Mouse (Mus musculus) forebrain, postnatal 0 days (tissue): ENCODE data around the gene Ppp1cc. TPM values are rescaled to one million over a fixed set of nuclear protein-coding genes. Genes with fewer than 3 reads are reported as not detected.
"Not testable (repeated sequence)": the region's sequence is repeated elsewhere in the genome, so short reads cannot be mapped to it uniquely, and the experiment has no call there.

Experiments used
- ATAC-seq: fragments of 200-750 bp; cut with Nextera tagmentation; 2 replicates; pipeline ENCODE4 v1.8.0; 2017; ENCODE audit warnings: mild to moderate bottlenecking, moderate library complexity
- DNase-seq: peaks from one replicate; pipeline ENCODE4 v3.0.0-alpha.2; 2015
- H3K27ac ChIP-seq: fragments of 300-500 bp; sonication (generic); 2 replicates; pipeline ENCODE4 v1.5.1; 2014; ENCODE audit warnings: low read depth, mild to moderate bottlenecking, antibody characterized with exemption, low read length, moderate library complexity, mixed read lengths
- H3K27me3 ChIP-seq: fragments of 300-500 bp; sonication (generic); 2 replicates; pipeline ENCODE4 v1.6.1; 2014; ENCODE audit warnings: mild to moderate bottlenecking, low read length, mixed read lengths; ENCODE audit not compliant: insufficient read depth
- H3K36me3 ChIP-seq: fragments of 300-500 bp; sonication (generic); 2 replicates; pipeline ENCODE4 v1.6.1; 2014; ENCODE audit warnings: mild to moderate bottlenecking, moderate library complexity; ENCODE audit not compliant: insufficient read depth
- H3K4me1 ChIP-seq: fragments of 300-500 bp; sonication (generic); 2 replicates; pipeline ENCODE4 v1.6.1; 2014; ENCODE audit warnings: antibody characterized with exemption; ENCODE audit not compliant: insufficient read depth
- H3K4me2 ChIP-seq: fragments of 300-500 bp; sonication (generic); 2 replicates; pipeline ENCODE4 v1.6.1; 2014; ENCODE audit warnings: low read depth, mild to moderate bottlenecking, moderate library complexity
- H3K4me3 ChIP-seq: fragments of 300-500 bp; sonication (generic); 2 replicates; pipeline ENCODE4 v1.5.1; 2014; ENCODE audit warnings: low read depth, low read length, mixed read lengths
- H3K9ac ChIP-seq: fragments of 300-500 bp; sonication (generic); 2 replicates; pipeline ENCODE4 v1.6.1; 2014; ENCODE audit warnings: mild to moderate bottlenecking
- H3K9me3 ChIP-seq: fragments of 300-500 bp; sonication (generic); 2 replicates; pipeline ENCODE4 v1.6.1; 2016; ENCODE audit warnings: low read length
- CTCF ChIP-seq: sonication (generic); IDR thresholded peaks from 2 replicates; pipeline ENCODE4 v1.5.1; 2016; ENCODE audit warnings: antibody characterized with exemption, control low read depth, low read depth
- WGBS: fragments of 180-500 bp; shearing (Covaris S2); extraction: QIAGEN DNeasy Blood & Tissue Kit; methylation state at CpG from one replicate; pipeline ENCODE4 v1.1.7; 2014; 5-methylcytosine and 5-hydroxymethylcytosine counted together
- polyA plus RNA-seq: library from polyadenylated mRNA; unstranded; fragments of >200 nt; fragmentation: Nextera tagmentation; extraction: Ambion mirVana; gene quantifications from 2 replicates; pipeline ENCODE4 v1.2.1, GENCODE M21; 2015
- total RNA-seq: library from RNA; depleted of rRNA; stranded (reverse); fragments of >200 nt; gene quantifications from 2 replicates; pipeline ENCODE4 v1.2.3, GENCODE M21; 2014

Ppp1cc gene
- total and polyA plus RNA-seq, 2 experiments from 2014 or later: 193 to 278 TPM

- WGBS: 85% methylated on average over 14 of the region's 14 CpGs
- Histone ChIP-seq H3K36me3 (no peaks in the 10 kb centered on the region), H3K4me3 (no peak overlapping the region), H3K9ac (no peak overlapping the region), H3K4me1 (no peaks in the 10 kb centered on the region), H3K27ac (no peak overlapping the region), H3K27me3 (no peaks in the 10 kb centered on the region), H3K4me2 (no peak overlapping the region), H3K9me3 (no peaks in the 10 kb centered on the region)
- no peak for TF ChIP-seq CTCF
- no peak for DNase-seq
- no peak for ATAC-seq
Observed at GRCm38 (mm10) chr5:122136508-122137408, 21.3 kb upstream of the Ppp1cc start.

DNA sequence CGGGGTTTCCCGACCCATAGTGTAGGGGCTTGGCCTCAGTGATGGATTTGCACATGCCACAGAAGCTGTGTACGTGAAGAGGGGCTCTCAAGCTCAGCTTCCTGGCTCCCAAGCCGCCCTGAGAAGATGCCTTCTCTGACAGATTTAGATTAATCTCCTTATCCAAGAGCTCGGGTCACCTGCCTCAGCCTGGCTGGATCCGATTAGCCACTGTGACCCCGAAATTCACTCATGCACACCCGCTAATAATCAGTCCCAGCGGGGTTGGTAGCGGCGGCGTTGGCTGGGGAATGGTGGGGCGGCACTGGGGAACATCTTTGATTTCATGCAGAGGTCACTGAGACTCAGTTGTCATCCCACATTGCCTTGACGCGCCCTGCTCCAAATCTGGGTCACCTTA lies 19.2 kb upstream of the Ppp1cc start:
- Histone ChIP-seq H3K9ac (no peak overlapping the region), H3K36me3 (no peaks in the 10 kb centered on the region), H3K27me3 (no peaks in the 10 kb centered on the region), H3K4me1 (no peaks in the 10 kb centered on the region), H3K4me2 (no peak overlapping the region), H3K4me3 (no peak overlapping the region), H3K9me3 (no peaks in the 10 kb centered on the region), H3K27ac (no peak overlapping the region)
- TF ChIP-seq CTCF: no peak
- no peak for ATAC-seq
- DNase-seq: no peak
- WGBS: 82% methylated on average over 15 of the region's 15 CpGs

DNA sequence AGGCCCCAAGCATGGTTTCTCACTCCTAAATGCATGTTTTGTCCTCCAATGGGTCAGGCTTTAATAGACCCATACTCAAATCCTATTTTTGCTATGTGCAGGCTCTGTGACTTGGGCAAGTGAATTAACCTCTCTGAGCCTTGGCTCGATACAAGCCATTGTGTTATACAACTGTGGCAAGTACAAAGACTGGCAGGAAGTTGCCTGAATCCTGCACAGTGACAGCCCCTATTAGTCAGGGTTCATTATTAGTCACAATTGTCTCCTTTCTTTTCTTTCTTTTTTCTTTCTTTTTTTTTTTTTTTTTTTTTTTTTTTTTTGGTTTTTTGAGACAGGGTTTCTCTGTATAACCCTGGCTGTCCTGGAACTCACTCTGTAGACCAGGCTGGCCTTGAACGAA lies 18.3 kb upstream of the Ppp1cc start:
- H3K4me1 ChIP-seq, H3K4me3 ChIP-seq, H3K27ac ChIP-seq, H3K36me3 ChIP-seq, H3K27me3 ChIP-seq, H3K9me3 ChIP-seq, ATAC-seq, DNase-seq, H3K4me2 ChIP-seq, H3K9ac ChIP-seq: not testable (repeated sequence)
- 63% methylated on average over 2 of the region's 2 CpGs for WGBS

DNA sequence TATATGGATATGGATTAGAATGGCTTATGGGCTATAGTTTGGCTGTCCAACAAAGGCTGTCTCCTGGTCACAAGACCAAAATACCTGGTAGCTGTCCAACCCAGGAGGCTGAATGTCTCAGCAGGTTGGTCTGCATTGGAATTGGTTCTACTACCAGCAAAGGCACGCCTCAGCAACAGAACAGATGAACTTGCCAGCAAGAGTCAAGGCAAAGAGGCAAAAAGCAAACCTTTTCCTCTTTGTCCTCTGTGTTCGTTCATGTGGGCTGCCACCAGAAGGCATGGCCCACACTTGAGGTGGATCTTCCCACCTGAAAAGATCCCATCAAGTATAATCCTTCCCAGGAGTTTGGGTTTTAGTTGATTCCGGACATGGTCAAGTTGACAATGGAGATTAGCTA lies 17.4 kb upstream of the Ppp1cc start, which contains the start of gene Ccdc63:
Gene Ccdc63 (minus strand): TSS at position 101 of the 400 bp plus-strand sequence.
- Histone ChIP-seq H3K27me3 (no peaks in the 10 kb centered on the region), H3K9ac (no peak within 1 kb of the TSS), H3K27ac (no peak within 1 kb of the TSS), H3K9me3 (no peaks in the 10 kb centered on the region), H3K36me3 (no peaks in the 10 kb centered on the region), H3K4me3 (no peak within 1 kb of the TSS), H3K4me2 (no peak within 1 kb of the TSS), H3K4me1 (no peaks in the 10 kb centered on the region)
- no peak for ATAC-seq
- TF ChIP-seq CTCF: no peak
- WGBS: 92% methylated on average over 3 of the region's 3 CpGs
- DNase-seq: no peak

DNA sequence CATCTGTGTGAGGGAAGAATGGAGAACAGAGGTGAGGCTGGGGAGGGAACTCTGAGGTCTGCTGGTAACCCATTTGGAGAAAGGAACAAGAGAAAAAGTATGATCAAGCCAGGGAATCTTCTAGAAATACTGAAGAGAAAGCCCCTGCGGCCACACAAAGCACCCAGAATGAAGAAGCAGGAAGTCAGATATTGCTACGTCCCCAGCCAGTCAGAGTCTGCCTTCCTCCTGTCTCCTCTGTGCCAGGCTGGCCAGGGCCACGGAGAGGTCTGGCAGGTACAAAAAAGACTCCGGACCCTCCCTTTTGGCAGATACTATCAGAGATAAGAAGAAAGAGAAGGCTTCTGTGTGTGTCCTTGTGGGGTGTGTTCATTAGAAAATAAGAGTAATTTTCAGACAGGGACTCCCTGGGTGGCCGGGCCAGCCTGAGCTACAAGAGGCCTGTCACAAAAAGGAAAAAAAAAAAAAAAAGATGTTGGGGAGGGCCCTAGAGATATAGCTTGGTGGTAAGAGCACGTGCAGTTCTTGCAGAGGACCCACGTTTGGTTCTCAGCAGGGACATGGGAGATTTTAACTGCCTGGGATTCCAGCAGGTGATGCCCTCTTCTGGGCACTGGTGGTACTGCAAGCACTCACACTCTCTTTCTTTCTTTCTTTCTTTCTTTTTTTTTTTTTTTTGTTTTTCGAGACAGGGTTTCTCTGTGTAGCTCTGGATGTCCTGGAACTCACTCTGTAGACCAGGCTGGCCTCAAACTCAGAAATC lies 15.7 kb upstream of the Ppp1cc start:
- no peaks in the 10 kb centered on the region for H3K27me3 ChIP-seq
- H3K9ac ChIP-seq: no peak overlapping the region
- ATAC-seq (no peak), DNase-seq (no peak)
- H3K9me3 ChIP-seq: no peaks in the 10 kb centered on the region
- H3K27ac ChIP-seq: no peak overlapping the region
- no peak overlapping the region for H3K4me3 ChIP-seq
- no peaks in the 10 kb centered on the region for H3K36me3 ChIP-seq
- no peaks in the 10 kb centered on the region for H3K4me1 ChIP-seq
- no peak overlapping the region for H3K4me2 ChIP-seq
- 56% methylated on average over 7 of the region's 8 CpGs for whole genome bisulfite sequencing
- TF ChIP-seq CTCF: peak; percentile 71

DNA sequence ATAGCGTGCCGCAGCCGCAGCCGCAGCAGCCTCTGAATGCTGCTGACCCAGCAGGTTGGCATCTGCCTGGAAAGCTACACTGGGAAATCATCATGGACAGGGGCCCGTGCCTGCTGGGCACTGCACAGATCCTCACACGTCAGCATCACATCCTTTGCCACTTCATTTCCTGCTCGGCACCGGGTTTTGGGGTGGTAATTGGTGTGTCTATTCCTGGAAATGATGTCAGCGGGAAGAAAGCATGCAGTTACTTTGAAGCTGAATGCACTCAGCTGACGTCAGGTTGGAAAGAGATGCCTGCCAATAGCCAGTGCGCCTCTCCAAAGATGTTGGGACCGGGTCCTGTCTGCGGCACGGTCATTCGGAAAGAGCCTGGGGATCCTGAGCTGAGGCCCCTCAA lies 14.5 kb upstream of the Ppp1cc start:
- Histone ChIP-seq H3K4me2 (no peak overlapping the region), H3K4me3 (no peak overlapping the region), H3K9ac (no peak overlapping the region), H3K36me3 (no peaks in the 10 kb centered on the region), H3K9me3 (no peaks in the 10 kb centered on the region), H3K4me1 (no peaks in the 10 kb centered on the region), H3K27ac (no peak overlapping the region), H3K27me3 (no peaks in the 10 kb centered on the region)
- no peak for TF ChIP-seq CTCF
- WGBS: 63% methylated on average over 15 of the region's 15 CpGs
- no peak for DNase-seq
- ATAC-seq: peak; percentile 16; the same call in 1 of the 2 replicates

DNA sequence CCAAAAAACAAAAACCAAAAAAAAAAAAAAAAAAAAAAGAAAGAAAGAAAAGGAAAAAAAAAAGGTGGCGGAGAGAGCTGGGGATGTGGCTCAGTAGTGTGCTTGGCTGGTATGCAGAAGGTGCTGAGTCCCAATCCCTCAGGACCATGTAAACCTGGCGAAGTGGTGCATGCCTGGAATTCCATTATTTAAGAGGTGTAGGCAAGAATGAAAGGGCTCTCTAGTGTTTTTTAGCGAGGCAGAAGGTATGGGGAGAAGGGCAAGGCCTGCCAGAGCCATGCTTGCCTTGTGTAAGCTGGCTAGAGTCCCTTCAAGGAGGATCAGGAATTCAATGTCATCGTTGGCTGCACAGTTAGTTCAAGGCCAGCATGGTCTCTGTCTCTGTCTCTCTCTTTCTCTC lies 13.3 kb upstream of the Ppp1cc start:
- Histone ChIP-seq H3K27me3 (no peaks in the 10 kb centered on the region), H3K4me1 (no peaks in the 10 kb centered on the region), H3K27ac (no peak overlapping the region), H3K36me3 (no peaks in the 10 kb centered on the region), H3K4me2 (no peak overlapping the region), H3K9me3 (no peaks in the 10 kb centered on the region), H3K4me3 (no peak overlapping the region), H3K9ac (no peak overlapping the region)
- ATAC-seq (no peak), DNase-seq (no peak)
- WGBS: 84% methylated on average over 4 of the region's 4 CpGs
- TF ChIP-seq CTCF: no peak
